Mouse (Mus musculus): ENCODE measurements around the gene Gm20509.

DNA sequence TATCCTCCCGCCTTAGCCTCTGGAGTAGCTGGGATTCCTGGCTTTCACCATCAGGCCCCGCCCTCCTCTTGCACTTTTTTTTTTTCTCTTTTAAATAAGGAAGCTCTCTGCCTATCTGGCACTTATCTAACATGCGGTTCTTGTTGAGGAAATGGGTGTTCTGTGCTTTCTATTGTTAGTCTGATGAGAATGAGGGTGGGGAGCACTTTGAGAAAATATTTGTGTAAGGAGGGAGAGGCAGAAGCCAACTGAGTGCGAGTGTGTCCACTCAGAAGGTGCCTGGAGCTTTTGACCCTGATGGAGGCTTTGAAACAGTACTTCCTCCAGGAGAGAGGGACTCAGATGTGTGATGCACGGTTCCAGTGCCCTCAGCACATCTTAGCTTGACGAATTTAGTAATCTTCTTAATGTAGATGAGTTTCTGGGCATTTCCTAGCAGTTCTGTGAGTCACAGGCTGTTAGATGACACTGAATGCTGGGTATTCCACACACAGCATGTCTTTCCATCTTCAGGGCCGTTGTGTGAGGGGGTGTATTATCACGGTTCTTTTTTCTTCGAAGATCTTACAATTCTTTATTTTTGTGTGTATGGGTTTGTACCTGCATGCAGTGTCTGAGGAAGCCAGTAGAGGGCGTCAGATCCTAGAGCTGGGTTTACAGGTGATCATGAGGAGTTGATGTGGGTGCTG lies 31.2 kb upstream of the Gm20509 start:
- no peak for TF ChIP-seq POLR2A (IDR thresholded peaks at IDR 0.05; ENCODE audit: borderline replicate concordance, control insufficient read depth, low read depth, low read length)
- TF ChIP-seq CTCF (IDR thresholded peaks at IDR 0.05; ENCODE audit: control insufficient read depth, insufficient read depth, low read length): no peak

Measured in bone marrow, adult 2 months (tissue).